Mouse (Mus musculus) cerebellum, adult 2 months (tissue): ENCODE measurements at regions not wholly inside any gene's neighbourhood (a gene's known extent, or its start where the extent isn't known, plus 50 kb on each side); places are given as distances from the start of the nearest gene placed in this dataset.

ENCODE experiments used
- CTCF ChIP-seq: fragments of 200-500 bp; IDR thresholded peaks from 2 replicates; pipeline ENCODE4 v1.5.1; 2011; ENCODE audit warnings: low read depth, mild to moderate bottlenecking, control low read depth, low read length, moderate library complexity, borderline replicate concordance; ENCODE audit not compliant: insufficient read depth
- POLR2A ChIP-seq: fragments of 200-500 bp; IDR thresholded peaks from 2 replicates; pipeline ENCODE4 v1.6.1; 2011; ENCODE audit warnings: low read length, control low read depth, borderline replicate concordance; ENCODE audit not compliant: insufficient read depth

DNA sequence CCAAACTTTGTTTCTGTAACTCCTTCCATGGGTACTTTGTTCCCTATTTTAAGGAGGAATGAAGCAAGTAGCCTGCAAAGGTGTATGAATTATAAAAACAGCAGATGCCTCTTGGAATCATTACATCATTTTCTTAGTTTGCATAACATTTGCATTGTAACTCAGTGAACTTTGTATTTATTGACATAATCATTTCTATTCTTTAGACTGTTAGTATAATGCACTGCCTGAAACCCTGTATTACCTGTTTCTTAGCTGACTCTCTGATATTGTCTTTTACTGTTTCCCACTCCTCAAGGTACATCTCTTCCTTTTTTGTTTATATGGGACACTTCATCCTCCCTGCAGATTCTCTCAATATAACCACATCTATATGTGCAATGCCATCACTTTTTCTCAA lies 820.6 kb upstream of the Lcorl start:
- TF ChIP-seq CTCF (no peak), POLR2A (no peak)
